Comparison of ENCODE assay signal across 8 mouse cellular contexts in genomic region chr3:90612728-90613291, GRCm38 (mm10). TPM values are rescaled to one million over a fixed set of nuclear protein-coding genes. Genes with fewer than 3 reads are reported as not detected.
DNase-seq lines count a peak whose midpoint lies in the region; ATAC-seq lines count a peak whose summit lies in the region.

TSS of gene S100a6 (plus strand) at chr3:90612882.

- no peaks in the 10 kb centered on the region for H3K36me3 ChIP-seq in hindbrain, embryonic 14.5 days (replicated peaks; ENCODE audit: control insufficient read depth, insufficient read depth)

- peak; percentile 56 for ATAC-seq in hindbrain, embryonic 14.5 days (ENCODE audit: low FRiP score)

- 0 out of 2 replicates have a peak, but pooled peaks cover 4% of the 10 kb centered on the region for H3K27me3 ChIP-seq in hindbrain, embryonic 14.5 days (ENCODE audit: control insufficient read depth, insufficient read depth, low read length)

- H3K4me2 ChIP-seq in hindbrain, embryonic 14.5 days (replicated peaks): peak within 1 kb of the TSS; percentile 62

- no peak within 1 kb of the TSS for H3K9ac ChIP-seq in hindbrain, embryonic 14.5 days

- peak; percentile 91 for DNase-seq in MEL-GATA-1-ER (ENCODE audit: extremely low read depth, low read depth)
- peak; percentile 66 for DNase-seq in brain, adult 2 months (ENCODE audit: low read depth, low spot score)
- DNase-seq in gastrocnemius, adult 18-20 months (ENCODE audit: low spot score): peak; percentile 86
- DNase-seq in hindbrain, embryonic 14.5 days (ENCODE audit: low spot score): peak; percentile 50
- no peak for DNase-seq in layer of hippocampus, postnatal 36 days
- peak; percentile 82 to 83 for DNase-seq in lung, postnatal 4 days
- peak; percentile 38 for DNase-seq in right cerebral cortex, postnatal 4 days
- no peak for DNase-seq in c-Kit-positive CD71-positive TER-119-positive erythroid progenitor cells, embryonic 14.5 days (ENCODE audit: low spot score)

- peak within 1 kb of the TSS; percentile 23 for H3K4me3 ChIP-seq in hindbrain, embryonic 14.5 days (replicated peaks; ENCODE audit: low read length)

- no peaks in the 10 kb centered on the region for H3K4me1 ChIP-seq in hindbrain, embryonic 14.5 days (replicated peaks; ENCODE audit: control insufficient read depth, insufficient read depth, low read length)

- 1% methylated on average over 23 of the region's 23 CpGs for WGBS in hindbrain, embryonic 14.5 days

- no peaks in the 10 kb centered on the region for H3K9me3 ChIP-seq in hindbrain, embryonic 14.5 days (ENCODE audit: control insufficient read depth, low read length)

- H3K27ac ChIP-seq in hindbrain, embryonic 14.5 days: no peak within 1 kb of the TSS

RNA-seq across cellular contexts. Expression of gene S100a6, which starts in this region (rescaled TPM):
- 100 to 1,000 TPM in 1 of 2 experiments, 10 to 100 TPM in 1; 63.5 to 106 TPM for total RNA-seq in gastrocnemius, adult 18-20 months (2021)
- 35.0 and 46.9 TPM in 2 replicates for polyA plus RNA-seq in hindbrain, embryonic 14.5 days (2014; fragmentation: Nextera tagmentation; extraction: Ambion mirVana)
- 10 to 100 TPM; 18.8 to 23.5 TPM for total RNA-seq in layer of hippocampus, postnatal 36 days (2021)

Comparison
In these comparisons a context has a peak if more than half of its experiments do, and no peak if none do; other contexts are left out.
1. DNase-seq: peak in MEL-GATA-1-ER (single experiment), brain, adult 2 months (single experiment), gastrocnemius, adult 18-20 months (single experiment), hindbrain, embryonic 14.5 days (single experiment), lung, postnatal 4 days (2 of 2) and right cerebral cortex, postnatal 4 days (single experiment); none in layer of hippocampus, postnatal 36 days (0 of 2) and c-Kit-positive CD71-positive TER-119-positive erythroid progenitor cells, embryonic 14.5 days (single experiment).